Mouse (Mus musculus) lung, embryonic 16.5 days (tissue): ENCODE measurements around the gene Fam129a. TPM values are rescaled to one million over a fixed set of nuclear protein-coding genes. Genes with fewer than 3 reads are reported as not detected.

Experiments
- ATAC-seq: fragments of 200-750 bp; cut with Nextera tagmentation; 2 replicates; pipeline ENCODE4 v1.8.0; 2017; ENCODE audit warnings: low read depth, mild to moderate bottlenecking, moderate library complexity
- H3K27ac ChIP-seq: fragments of 300-500 bp; sonication (generic); 2 replicates; pipeline ENCODE4 v1.5.1; 2014; ENCODE audit warnings: mild to moderate bottlenecking, control low read depth, low read length
- H3K27me3 ChIP-seq: fragments of 300-500 bp; sonication (generic); 2 replicates; pipeline ENCODE4 v1.6.1; 2014; ENCODE audit warnings: low read depth, low read length, mixed read lengths; ENCODE audit not compliant: control insufficient read depth, insufficient read depth
- H3K36me3 ChIP-seq: fragments of 300-500 bp; sonication (generic); 2 replicates; pipeline ENCODE4 v1.6.1; 2014; ENCODE audit warnings: low read length; ENCODE audit not compliant: control insufficient read depth, insufficient read depth
- H3K4me1 ChIP-seq: fragments of 300-500 bp; sonication (generic); replicated peaks from 2 replicates; pipeline ENCODE4 v1.6.1; 2014; ENCODE audit warnings: low read length, mixed read lengths; ENCODE audit not compliant: control insufficient read depth, insufficient read depth
- H3K4me2 ChIP-seq: fragments of 300-500 bp; sonication (generic); 2 replicates; pipeline ENCODE4 v1.6.1; 2014; ENCODE audit warnings: low read depth, low read length, control low read depth
- H3K4me3 ChIP-seq: fragments of 300-500 bp; sonication (generic); 2 replicates; pipeline ENCODE4 v1.5.1; 2014; ENCODE audit warnings: mild to moderate bottlenecking, low read length, control low read depth
- H3K9ac ChIP-seq: fragments of 300-500 bp; sonication (generic); 2 replicates; pipeline ENCODE4 v1.6.1; 2014; ENCODE audit warnings: low read length, control low read depth
- H3K9me3 ChIP-seq: fragments of 300-500 bp; sonication (generic); 2 replicates; pipeline ENCODE4 v1.6.1; 2016; ENCODE audit warnings: low read length; ENCODE audit not compliant: control insufficient read depth
- WGBS: fragments of 180-500 bp; shearing (Covaris S2); extraction: QIAGEN DNeasy Blood & Tissue Kit; methylation state at CpG from one replicate; pipeline ENCODE4 v1.1.7; 2014; 5-methylcytosine and 5-hydroxymethylcytosine counted together
- polyA plus RNA-seq: library from polyadenylated mRNA; unstranded; fragments of >200 nt; fragmentation: Nextera tagmentation; extraction: Ambion mirVana; gene quantifications from 2 replicates; pipeline ENCODE4 v1.2.1, GENCODE M21; 2015

Fam129a gene
- polyA plus RNA-seq, result 12.4 and 14.1 TPM in 2 replicates

DNA sequence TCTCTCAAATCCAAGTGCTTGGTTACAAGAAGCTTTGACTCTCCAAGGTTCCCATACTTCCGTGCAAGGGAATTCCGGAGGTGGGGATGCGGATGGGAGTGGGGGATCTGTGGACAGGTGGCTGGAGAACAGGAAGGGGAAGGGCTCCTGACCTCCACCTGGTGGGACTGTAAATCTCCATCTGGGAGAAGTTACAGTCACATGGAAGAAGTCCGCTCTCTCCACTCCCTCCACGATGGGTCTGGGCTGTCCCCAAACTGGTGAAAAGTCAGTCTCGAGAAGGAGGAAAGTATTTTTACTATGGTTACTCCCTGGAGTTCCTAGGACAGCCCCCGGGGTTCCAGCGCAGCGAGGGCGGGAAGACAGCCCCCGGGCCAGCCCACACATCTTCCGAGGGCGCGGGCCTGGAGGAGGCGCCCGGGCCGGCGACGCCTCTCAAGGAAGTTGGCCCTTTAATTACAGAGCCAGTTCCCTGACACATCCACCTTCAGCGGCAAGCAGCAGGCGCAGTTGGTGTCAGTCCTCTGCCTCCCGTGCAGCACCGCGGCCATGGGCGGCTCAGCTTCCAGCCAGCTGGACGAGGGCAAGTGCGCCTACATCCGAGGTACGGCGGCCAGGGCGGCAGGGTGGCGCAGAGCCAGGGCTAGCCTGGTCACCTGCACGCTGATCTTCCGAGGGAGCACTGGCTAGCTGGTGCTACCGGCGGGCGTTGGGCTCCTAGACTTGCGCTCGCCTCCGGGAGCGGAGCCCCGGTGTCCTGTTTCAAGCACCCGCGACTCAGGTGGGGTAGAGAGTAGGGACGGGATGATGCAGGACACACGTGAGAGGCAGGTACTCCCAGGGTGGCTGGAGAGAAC, at the start of gene Fam129a:
Gene Fam129a, plus strand, starts transcription at position 206 of the 857 bp plus-strand sequence.
- H3K36me3 ChIP-seq, result no peaks in the 10 kb centered on the region

GRCm38 (mm10) chr1:151526701-151527100, 44.3 kb upstream of the Fam129a start:
- ATAC-seq, result no peak
- 69% methylated on average over 3 of the region's 3 CpGs for WGBS

More for the DNA sequence above, at the start of gene Fam129a:
- Histone ChIP-seq H3K4me1 (peaks cover 3% of the 10 kb centered on the region), H3K27me3 (no peaks in the 10 kb centered on the region), H3K4me3 (peak within 1 kb of the TSS; percentile 59), H3K9me3 (no peaks in the 10 kb centered on the region), H3K9ac (peak within 1 kb of the TSS; percentile 72), H3K4me2 (peak within 1 kb of the TSS; percentile 80), H3K27ac (0 out of 2 replicates have a peak within 1 kb of the TSS, but pooled peaks have one; percentile 12)
- 4% methylated on average over 46 of the region's 46 CpGs for WGBS
- peak; percentile 80 for ATAC-seq

GRCm38 (mm10) chr1:151543796-151544477, 27.0 kb upstream of the Fam129a start:
- Histone ChIP-seq H3K4me2 (no peak overlapping the region), H3K4me3 (no peak overlapping the region), H3K9ac (no peak overlapping the region), H3K9me3 (no peaks in the 10 kb centered on the region), H3K4me1 (peaks cover 3% of the 10 kb centered on the region; the same call in 1 of the 2 replicates), H3K36me3 (no peaks in the 10 kb centered on the region), H3K27ac (no peak overlapping the region), H3K27me3 (no peaks in the 10 kb centered on the region)
- 71% methylated on average over 6 of the region's 6 CpGs for WGBS
- no peak for ATAC-seq

More at GRCm38 (mm10) chr1:151526701-151527100, 44.3 kb upstream of the Fam129a start:
- Histone ChIP-seq H3K9ac (no peak overlapping the region), H3K9me3 (no peaks in the 10 kb centered on the region), H3K27ac (no peak overlapping the region), H3K27me3 (no peaks in the 10 kb centered on the region), H3K4me3 (no peak overlapping the region), H3K4me1 (no peaks in the 10 kb centered on the region), H3K4me2 (no peak overlapping the region), H3K36me3 (no peaks in the 10 kb centered on the region)

GRCm38 (mm10) chr1:151544581-151544980, 26.4 kb upstream of the Fam129a start:
- Histone ChIP-seq H3K4me1 (peaks cover 3% of the 10 kb centered on the region; the same call in 1 of the 2 replicates), H3K9me3 (no peaks in the 10 kb centered on the region), H3K27ac (no peak overlapping the region), H3K36me3 (no peaks in the 10 kb centered on the region), H3K27me3 (no peaks in the 10 kb centered on the region), H3K4me2 (no peak overlapping the region), H3K9ac (no peak overlapping the region), H3K4me3 (no peak overlapping the region)
- ATAC-seq, result no peak
- WGBS, result 94% methylated on average over 3 of the region's 3 CpGs

- no peaks in the 10 kb centered on the region for H3K9me3 ChIP-seq
- H3K4me1 ChIP-seq, result peaks cover 3% of the 10 kb centered on the region; the same call in 1 of the 2 replicates
- no peak overlapping the region for H3K4me3 ChIP-seq
- H3K4me2 ChIP-seq, result no peak overlapping the region
- no peaks in the 10 kb centered on the region for H3K27me3 ChIP-seq
- WGBS, result 82% methylated on average over 7 of the region's 7 CpGs
- ATAC-seq, result no peak
- H3K36me3 ChIP-seq, result no peaks in the 10 kb centered on the region
- no peak overlapping the region for H3K27ac ChIP-seq
- no peak overlapping the region for H3K9ac ChIP-seq
Measured at GRCm38 (mm10) chr1:151545571-151545970, 25.4 kb upstream of the Fam129a start.

- H3K27me3 ChIP-seq, result no peaks in the 10 kb centered on the region
- H3K9ac ChIP-seq, result no peak overlapping the region
- H3K4me2 ChIP-seq, result no peak overlapping the region
- H3K27ac ChIP-seq, result no peak overlapping the region
- peaks cover 5% of the 10 kb centered on the region for H3K4me1 ChIP-seq
- H3K36me3 ChIP-seq, result no peaks in the 10 kb centered on the region
- H3K4me3 ChIP-seq, result no peak overlapping the region
- ATAC-seq, result no peak
- no peaks in the 10 kb centered on the region for H3K9me3 ChIP-seq
- WGBS, result 55% methylated on average over 8 of the region's 8 CpGs
Measured at GRCm38 (mm10) chr1:151548896-151549610, 21.9 kb upstream of the Fam129a start.

DNA sequence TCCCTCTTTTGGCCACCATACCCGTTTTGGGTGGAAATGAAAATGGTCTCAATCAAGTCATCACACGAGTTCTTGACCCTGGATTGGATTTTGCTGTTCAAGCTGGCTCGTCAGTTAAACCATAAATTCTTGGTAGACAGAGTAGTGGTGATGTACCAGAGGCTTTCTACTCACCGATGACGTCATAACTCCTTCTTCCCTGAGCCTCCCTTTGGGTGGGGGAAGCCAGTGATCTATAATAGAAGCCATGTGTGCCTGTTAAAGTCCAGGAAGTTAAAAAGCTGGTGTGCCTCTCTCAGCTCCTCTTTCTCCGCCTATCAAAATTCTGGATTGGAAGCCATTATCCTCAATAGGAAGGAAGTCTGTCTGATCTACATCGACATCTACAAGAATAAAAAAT, 21.2 kb upstream of the Fam129a start:
- Histone ChIP-seq H3K4me3 (no peak overlapping the region), H3K27me3 (no peaks in the 10 kb centered on the region), H3K4me2 (no peak overlapping the region), H3K4me1 (peaks cover 5% of the 10 kb centered on the region), H3K36me3 (no peaks in the 10 kb centered on the region), H3K9me3 (no peaks in the 10 kb centered on the region), H3K9ac (no peak overlapping the region), H3K27ac (no peak overlapping the region)
- WGBS, result 69% methylated on average over 7 of the region's 7 CpGs
- no peak for ATAC-seq

- no peak overlapping the region for H3K4me3 ChIP-seq
- H3K36me3 ChIP-seq, result no peaks in the 10 kb centered on the region
- WGBS, result 37% methylated on average over 19 of the region's 19 CpGs
- no peak overlapping the region for H3K27ac ChIP-seq
- peak; percentile 64 for ATAC-seq
- H3K4me2 ChIP-seq, result no peak overlapping the region
- H3K27me3 ChIP-seq, result no peaks in the 10 kb centered on the region
- peaks cover 5% of the 10 kb centered on the region for H3K4me1 ChIP-seq
- H3K9me3 ChIP-seq, result no peaks in the 10 kb centered on the region
- H3K9ac ChIP-seq, result no peak overlapping the region
Measured at GRCm38 (mm10) chr1:151550587-151551479, 20.2 kb upstream of the Fam129a start.
